Mouse (Mus musculus): Measurements from ENCODE around the gene Dnajb2. TPM values are rescaled to one million over a fixed set of nuclear protein-coding genes. Genes with fewer than 3 reads are reported as not detected.

The Dnajb2 gene
- total and polyA plus RNA-seq, 3 experiments = 67.9 to 129 (median 111) TPM

- Histone ChIP-seq H3K79me2 (replicated peaks; ENCODE audit: control insufficient read depth, insufficient read depth, low read length) (no peaks in the 10 kb centered on the region; the same call in 1 of the 2 replicates), H3K27me3 (ENCODE audit: control insufficient read depth, insufficient read depth, low read length) (no peaks in the 10 kb centered on the region), H3K9ac (ENCODE audit: low read depth, low read length) (peak overlapping the region; percentile 92), H3K36me3 (ENCODE audit: control insufficient read depth, insufficient read depth, low read length) (peaks cover 14% of the 10 kb centered on the region), H3K4me3 (peak overlapping the region; percentile 93), H3K27ac (peak overlapping the region; percentile 88), H3K4me1 (ENCODE audit: control insufficient read depth, insufficient read depth, low read length) (peaks cover 8% of the 10 kb centered on the region)
- intact Hi-C loops (cut with DNase I) = loop anchor here (2.0 kb wide), 3 partner anchors 18 to 42 kb away; partner anchors contain the start of genes Ankzf1, Atg9a and Zfand2b
- DNase-seq = no peak
- 9% methylated on average over 17 of the region's 17 CpGs for WGBS
- TF ChIP-seq EP300 (IDR thresholded peaks at IDR 0.05; ENCODE audit: insufficient read depth, low read depth, low read length) (no peak), CTCF (IDR thresholded peaks at IDR 0.05) (no peak), POLR2A (IDR thresholded peaks at IDR 0.05; ENCODE audit: insufficient read depth, low read depth, low read length) (no peak)
These were observed 25.0 kb upstream of the Dnajb2 start for GRCm38 (mm10) chr1:75211141-75211708.

- Histone ChIP-seq H3K79me2 (replicated peaks; ENCODE audit: control insufficient read depth, insufficient read depth, low read length) (no peaks in the 10 kb centered on the region; the same call in 1 of the 2 replicates), H3K27me3 (ENCODE audit: control insufficient read depth, insufficient read depth, low read length) (no peaks in the 10 kb centered on the region), H3K4me1 (ENCODE audit: control insufficient read depth, insufficient read depth, low read length) (peaks cover 8% of the 10 kb centered on the region), H3K36me3 (ENCODE audit: control insufficient read depth, insufficient read depth, low read length) (peaks cover 14% of the 10 kb centered on the region), H3K27ac (no peak overlapping the region), H3K4me3 (no peak overlapping the region), H3K9ac (ENCODE audit: low read depth, low read length) (no peak overlapping the region)
- DNase-seq = peak in 1 of 2 experiments; percentile 19
- WGBS = 79% methylated on average over 4 of the region's 4 CpGs
- intact Hi-C loops (cut with DNase I) = no loop called here
- TF ChIP-seq CTCF (IDR thresholded peaks at IDR 0.05) = no peak
- TF ChIP-seq POLR2A (IDR thresholded peaks at IDR 0.05; ENCODE audit: insufficient read depth, low read depth, low read length) = 0 out of 2 replicates have a peak, but pooled peaks have one; percentile 13
These were observed 23.7 kb upstream of the Dnajb2 start for GRCm38 (mm10) chr1:75212542-75212941.

- TF ChIP-seq POLR2A (IDR thresholded peaks at IDR 0.05; ENCODE audit: insufficient read depth, low read depth, low read length) (no peak), EP300 (IDR thresholded peaks at IDR 0.05; ENCODE audit: insufficient read depth, low read depth, low read length) (no peak), CTCF (IDR thresholded peaks at IDR 0.05) (no peak)
- Histone ChIP-seq H3K4me3 (no peak overlapping the region), H3K4me1 (ENCODE audit: control insufficient read depth, insufficient read depth, low read length) (peaks cover 8% of the 10 kb centered on the region), H3K36me3 (ENCODE audit: control insufficient read depth, insufficient read depth, low read length) (peaks cover 14% of the 10 kb centered on the region), H3K27me3 (ENCODE audit: control insufficient read depth, insufficient read depth, low read length) (no peaks in the 10 kb centered on the region), H3K9ac (ENCODE audit: low read depth, low read length) (no peak overlapping the region), H3K27ac (no peak overlapping the region), H3K79me2 (replicated peaks; ENCODE audit: control insufficient read depth, insufficient read depth, low read length) (no peaks in the 10 kb centered on the region; the same call in 1 of the 2 replicates)
- intact Hi-C loops (cut with DNase I) = no loop called here
- DNase-seq = no peak
- WGBS = 65% methylated on average over 7 of the region's 7 CpGs
These were observed 23.1 kb upstream of the Dnajb2 start for GRCm38 (mm10) chr1:75213096-75213495.

GRCm38 (mm10) chr1:75214442-75214841 lies 21.8 kb upstream of the Dnajb2 start:
- intact Hi-C loops (cut with DNase I) = no loop called here
- Histone ChIP-seq H3K9ac (ENCODE audit: low read depth, low read length) (peak overlapping the region; percentile 56), H3K27me3 (ENCODE audit: control insufficient read depth, insufficient read depth, low read length) (no peaks in the 10 kb centered on the region), H3K79me2 (replicated peaks; ENCODE audit: control insufficient read depth, insufficient read depth, low read length) (no peaks in the 10 kb centered on the region; the same call in 1 of the 2 replicates), H3K4me3 (peak overlapping the region; percentile 15; the same call in 1 of the 2 replicates), H3K4me1 (ENCODE audit: control insufficient read depth, insufficient read depth, low read length) (peaks cover 8% of the 10 kb centered on the region), H3K27ac (peak overlapping the region; percentile 87), H3K36me3 (ENCODE audit: control insufficient read depth, insufficient read depth, low read length) (peaks cover 14% of the 10 kb centered on the region)
- WGBS = 40% methylated on average over 2 of the region's 2 CpGs
- DNase-seq = no peak
- TF ChIP-seq EP300 (IDR thresholded peaks at IDR 0.05; ENCODE audit: insufficient read depth, low read depth, low read length) (no peak), POLR2A (IDR thresholded peaks at IDR 0.05; ENCODE audit: insufficient read depth, low read depth, low read length) (no peak), CTCF (IDR thresholded peaks at IDR 0.05) (no peak)

GRCm38 (mm10) chr1:75214886-75215285 lies 21.3 kb upstream of the Dnajb2 start:
- H3K27me3 ChIP-seq (ENCODE audit: control insufficient read depth, insufficient read depth, low read length) = no peaks in the 10 kb centered on the region
- H3K79me2 ChIP-seq (replicated peaks; ENCODE audit: control insufficient read depth, insufficient read depth, low read length) = no peaks in the 10 kb centered on the region; the same call in 1 of the 2 replicates
- peak overlapping the region; percentile 56 for H3K9ac ChIP-seq (ENCODE audit: low read depth, low read length)
- DNase-seq = peak; percentile 78 to 84
- peaks cover 14% of the 10 kb centered on the region for H3K36me3 ChIP-seq (ENCODE audit: control insufficient read depth, insufficient read depth, low read length)
- peak overlapping the region; percentile 87 for H3K27ac ChIP-seq
- TF ChIP-seq EP300 (IDR thresholded peaks at IDR 0.05; ENCODE audit: insufficient read depth, low read depth, low read length) = peak; percentile 63; the same call in 1 of the 2 replicates
- no peak for TF ChIP-seq CTCF (IDR thresholded peaks at IDR 0.05)
- TF ChIP-seq POLR2A (IDR thresholded peaks at IDR 0.05; ENCODE audit: insufficient read depth, low read depth, low read length) = no peak; the same call in 1 of the 2 replicates
- WGBS = 61% methylated on average over 5 of the region's 5 CpGs
- H3K4me3 ChIP-seq = peak overlapping the region; percentile 15; the same call in 1 of the 2 replicates
- H3K4me1 ChIP-seq (ENCODE audit: control insufficient read depth, insufficient read depth, low read length) = peaks cover 10% of the 10 kb centered on the region
- intact Hi-C loops (cut with DNase I) = no loop called here

GRCm38 (mm10) chr1:75215785-75216184 lies 20.4 kb upstream of the Dnajb2 start:
- intact Hi-C loops (cut with DNase I) = no loop called here
- DNase-seq = no peak
- Histone ChIP-seq H3K9ac (ENCODE audit: low read depth, low read length) (no peak overlapping the region), H3K27ac (peak overlapping the region; percentile 87), H3K4me1 (ENCODE audit: control insufficient read depth, insufficient read depth, low read length) (peaks cover 7% of the 10 kb centered on the region), H3K79me2 (replicated peaks; ENCODE audit: control insufficient read depth, insufficient read depth, low read length) (no peaks in the 10 kb centered on the region; the same call in 1 of the 2 replicates), H3K4me3 (peak overlapping the region; percentile 26; the same call in 1 of the 2 replicates), H3K27me3 (ENCODE audit: control insufficient read depth, insufficient read depth, low read length) (no peaks in the 10 kb centered on the region), H3K36me3 (ENCODE audit: control insufficient read depth, insufficient read depth, low read length) (peaks cover 14% of the 10 kb centered on the region)
- TF ChIP-seq EP300 (IDR thresholded peaks at IDR 0.05; ENCODE audit: insufficient read depth, low read depth, low read length) (no peak), POLR2A (IDR thresholded peaks at IDR 0.05; ENCODE audit: insufficient read depth, low read depth, low read length) (no peak), CTCF (IDR thresholded peaks at IDR 0.05) (no peak)
- 71% methylated on average over 9 of the region's 9 CpGs for WGBS

All from heart, adult 2 months (tissue).